Mouse (Mus musculus) heart, embryonic 16.5 days (tissue): ENCODE measurements around the gene Fah. TPM values are rescaled to one million over a fixed set of nuclear protein-coding genes. Genes with fewer than 3 reads are reported as not detected.

Experiments used
- ATAC-seq: fragments of 200-750 bp; cut with Nextera tagmentation; replicated peaks from 2 replicates; pipeline ENCODE4 v1.8.0; 2017; ENCODE audit warnings: moderate number of reproducible peaks; ENCODE audit not compliant: insufficient read depth, low FRiP score; ENCODE audit errors: extremely low read depth
- H3K27ac ChIP-seq: fragments of 300-500 bp; sonication (generic); 2 replicates; pipeline ENCODE4 v1.5.1; 2014; ENCODE audit warnings: mild to moderate bottlenecking, low read length, control low read depth, moderate library complexity
- H3K27me3 ChIP-seq: fragments of 300-500 bp; sonication (generic); 2 replicates; pipeline ENCODE4 v1.6.1; 2014; ENCODE audit warnings: low read length, mixed read lengths; ENCODE audit not compliant: control insufficient read depth, insufficient read depth
- H3K36me3 ChIP-seq: fragments of 300-500 bp; sonication (generic); 2 replicates; pipeline ENCODE4 v1.6.1; 2014; ENCODE audit not compliant: control insufficient read depth, insufficient read depth
- H3K4me1 ChIP-seq: fragments of 300-500 bp; sonication (generic); 2 replicates; pipeline ENCODE4 v1.6.1; 2014; ENCODE audit warnings: low read length, mixed read lengths; ENCODE audit not compliant: control insufficient read depth, insufficient read depth
- H3K4me2 ChIP-seq: fragments of 300-500 bp; sonication (generic); 2 replicates; pipeline ENCODE4 v1.6.1; 2014; ENCODE audit warnings: low read depth, mild to moderate bottlenecking, control low read depth, low read length
- H3K4me3 ChIP-seq: fragments of 300-500 bp; sonication (generic); 2 replicates; pipeline ENCODE4 v1.5.1; 2014; ENCODE audit warnings: mild to moderate bottlenecking, control low read depth, low read length
- H3K9ac ChIP-seq: fragments of 300-500 bp; sonication (generic); 2 replicates; pipeline ENCODE4 v1.6.1; 2014; ENCODE audit warnings: low read length, control low read depth
- H3K9me3 ChIP-seq: fragments of 300-500 bp; sonication (generic); replicated peaks from 2 replicates; pipeline ENCODE4 v1.6.1; 2016; ENCODE audit warnings: low read length; ENCODE audit not compliant: control insufficient read depth
- WGBS: fragments of 180-500 bp; shearing (Covaris S2); extraction: QIAGEN DNeasy Blood & Tissue Kit; methylation state at CpG from one replicate; pipeline ENCODE4 v1.1.7; 2014; 5-methylcytosine and 5-hydroxymethylcytosine counted together
- polyA plus RNA-seq: library from polyadenylated mRNA; unstranded; fragments of >200 nt; fragmentation: Nextera tagmentation; extraction: Ambion mirVana; gene quantifications from 2 replicates; pipeline ENCODE4 v1.2.1, GENCODE M21; 2015

Fah gene
- polyA plus RNA-seq, 1 experiment from 2014 or later, result 4.4 TPM

DNA sequence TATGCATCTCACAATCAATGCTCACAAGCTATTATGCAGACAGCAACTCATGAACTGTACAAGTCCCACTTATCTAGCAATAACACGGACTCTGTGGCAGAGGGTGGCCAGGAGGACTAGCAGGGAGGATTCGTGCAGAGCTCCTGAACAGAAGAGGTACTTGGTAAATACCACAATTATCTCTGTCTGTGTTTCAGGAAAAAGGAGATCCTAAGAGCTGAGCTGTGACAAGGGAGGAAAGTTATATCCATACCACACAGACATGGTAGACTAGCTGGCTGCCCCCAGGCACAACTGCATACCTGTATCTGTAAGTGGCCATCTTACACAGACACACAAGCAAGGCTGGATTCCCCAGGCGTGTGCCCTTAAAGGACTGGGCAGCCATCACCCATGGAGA is 5.2 kb downstream of the Fah start:
- Histone ChIP-seq H3K9me3 (no peaks in the 10 kb centered on the region), H3K4me3 (no peak overlapping the region), H3K9ac (no peak overlapping the region), H3K4me2 (no peak overlapping the region), H3K36me3 (no peaks in the 10 kb centered on the region), H3K27ac (no peak overlapping the region), H3K4me1 (peaks cover 7% of the 10 kb centered on the region), H3K27me3 (no peaks in the 10 kb centered on the region)
- 61% methylated on average over 3 of the region's 3 CpGs for WGBS
- no peak for ATAC-seq

GRCm38 (mm10) chr7:84600631-84601030 is 5.9 kb downstream of the Fah start:
- H3K4me3 ChIP-seq, result no peak overlapping the region
- H3K9ac ChIP-seq, result no peak overlapping the region
- peaks cover 7% of the 10 kb centered on the region for H3K4me1 ChIP-seq
- no peak overlapping the region for H3K27ac ChIP-seq
- 81% methylated on average over 2 of the region's 2 CpGs for WGBS
- no peaks in the 10 kb centered on the region for H3K27me3 ChIP-seq
- no peaks in the 10 kb centered on the region for H3K9me3 ChIP-seq
- no peak for ATAC-seq
- H3K4me2 ChIP-seq, result no peak overlapping the region
- H3K36me3 ChIP-seq, result no peaks in the 10 kb centered on the region

GRCm38 (mm10) chr7:84596633-84597032 is 9.9 kb downstream of the Fah start:
- WGBS, result 79% methylated on average over 3 of the region's 3 CpGs

GRCm38 (mm10) chr7:84596002-84596401 is 10.5 kb downstream of the Fah start:
- H3K4me2 ChIP-seq, result no peak overlapping the region
- H3K4me3 ChIP-seq, result no peak overlapping the region
- WGBS, result 82% methylated on average over 3 of the region's 3 CpGs
- H3K27ac ChIP-seq, result no peak overlapping the region
- H3K9ac ChIP-seq, result no peak overlapping the region
- H3K4me1 ChIP-seq, result no peaks in the 10 kb centered on the region
- ATAC-seq, result no peak
- H3K36me3 ChIP-seq, result no peaks in the 10 kb centered on the region
- H3K27me3 ChIP-seq, result no peaks in the 10 kb centered on the region
- no peaks in the 10 kb centered on the region for H3K9me3 ChIP-seq

More at GRCm38 (mm10) chr7:84596633-84597032, 9.9 kb downstream of the Fah start:
- no peak overlapping the region for H3K4me3 ChIP-seq
- no peaks in the 10 kb centered on the region for H3K27me3 ChIP-seq
- no peaks in the 10 kb centered on the region for H3K36me3 ChIP-seq
- no peak overlapping the region for H3K27ac ChIP-seq
- no peak overlapping the region for H3K9ac ChIP-seq
- H3K4me2 ChIP-seq, result no peak overlapping the region
- no peaks in the 10 kb centered on the region for H3K4me1 ChIP-seq
- no peaks in the 10 kb centered on the region for H3K9me3 ChIP-seq
- ATAC-seq, result no peak

- Histone ChIP-seq H3K9me3 (no peaks in the 10 kb centered on the region), H3K4me2 (no peak overlapping the region), H3K4me1 (no peaks in the 10 kb centered on the region), H3K27me3 (no peaks in the 10 kb centered on the region), H3K9ac (no peak overlapping the region), H3K36me3 (no peaks in the 10 kb centered on the region), H3K4me3 (no peak overlapping the region), H3K27ac (no peak overlapping the region)
- no peak; the same call in 1 of the 2 replicates for ATAC-seq
These were observed 11.6 kb downstream of the Fah start for GRCm38 (mm10) chr7:84594917-84595303.

- Histone ChIP-seq H3K36me3 (no peaks in the 10 kb centered on the region), H3K4me3 (no peak overlapping the region), H3K9ac (0 out of 2 replicates have a peak overlapping the region, but pooled peaks have one; percentile 4), H3K4me1 (no peaks in the 10 kb centered on the region), H3K9me3 (no peaks in the 10 kb centered on the region), H3K27me3 (no peaks in the 10 kb centered on the region), H3K4me2 (no peak overlapping the region), H3K27ac (no peak overlapping the region)
- 43% methylated on average over 8 of the region's 8 CpGs for WGBS
- ATAC-seq, result peak; percentile 26; the same call in 1 of the 2 replicates
These were observed 12.2 kb downstream of the Fah start for GRCm38 (mm10) chr7:84594087-84594916.

- Histone ChIP-seq H3K4me2 (no peak overlapping the region), H3K27ac (no peak overlapping the region), H3K36me3 (no peaks in the 10 kb centered on the region), H3K9me3 (no peaks in the 10 kb centered on the region), H3K27me3 (no peaks in the 10 kb centered on the region), H3K4me3 (no peak overlapping the region), H3K9ac (no peak overlapping the region), H3K4me1 (no peaks in the 10 kb centered on the region)
- no peak for ATAC-seq
- 88% methylated on average over 3 of the region's 3 CpGs for whole genome bisulfite sequencing
These were observed 15.2 kb downstream of the Fah start for GRCm38 (mm10) chr7:84591347-84591746.

- Histone ChIP-seq H3K4me1 (no peaks in the 10 kb centered on the region), H3K4me2 (no peak overlapping the region), H3K9ac (no peak overlapping the region), H3K27me3 (no peaks in the 10 kb centered on the region), H3K9me3 (no peaks in the 10 kb centered on the region), H3K27ac (no peak overlapping the region), H3K4me3 (no peak overlapping the region), H3K36me3 (no peaks in the 10 kb centered on the region)
- 85% methylated on average over 2 of the region's 2 CpGs for WGBS
- no peak for ATAC-seq
These were observed 15.9 kb downstream of the Fah start for GRCm38 (mm10) chr7:84590622-84591021.

DNA sequence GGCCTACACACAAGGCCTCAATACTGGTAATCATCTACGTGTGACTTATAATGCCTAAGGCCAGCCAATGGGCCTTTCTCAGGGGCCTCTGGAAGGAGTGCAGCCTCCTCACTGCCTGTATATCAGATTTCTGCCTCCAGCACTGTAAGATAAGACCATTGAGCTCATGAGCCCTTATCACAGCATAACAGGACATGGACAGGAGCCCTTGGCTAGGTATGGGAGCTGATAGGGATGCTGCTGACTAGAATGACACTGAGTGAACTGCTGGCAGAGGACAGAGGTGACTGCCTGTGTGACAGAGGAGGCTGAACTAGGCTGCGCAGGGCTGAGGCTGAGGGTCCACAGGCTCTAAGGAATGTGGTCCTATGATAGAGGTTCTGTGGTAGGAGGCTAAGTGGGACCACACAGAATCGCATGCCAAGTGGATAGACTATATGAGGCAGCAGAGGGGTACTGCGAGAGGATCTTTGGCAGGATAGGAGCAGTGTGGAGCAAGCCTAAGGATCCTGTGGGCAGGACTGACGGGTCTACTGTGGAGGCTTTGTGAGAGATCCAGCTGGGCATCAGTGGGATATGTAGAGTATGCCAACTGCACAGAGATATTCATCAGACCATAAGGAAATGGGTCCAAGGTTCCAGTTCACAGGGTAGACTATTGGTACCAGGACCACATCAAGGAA is 19.3 kb downstream of the Fah start:
- Histone ChIP-seq H3K27ac (no peak overlapping the region), H3K9me3 (no peaks in the 10 kb centered on the region), H3K36me3 (no peaks in the 10 kb centered on the region), H3K4me1 (no peaks in the 10 kb centered on the region), H3K4me3 (no peak overlapping the region), H3K4me2 (no peak overlapping the region), H3K9ac (no peak overlapping the region), H3K27me3 (no peaks in the 10 kb centered on the region)
- ATAC-seq, result no peak
- 82% methylated on average over 5 of the region's 5 CpGs for WGBS
